Mouse (Mus musculus): ENCODE measurements at regions not wholly inside any gene's neighbourhood (a gene's known extent, or its start where the extent isn't known, plus 50 kb on each side); places are given as distances from the start of the nearest gene placed in this dataset.

DNA sequence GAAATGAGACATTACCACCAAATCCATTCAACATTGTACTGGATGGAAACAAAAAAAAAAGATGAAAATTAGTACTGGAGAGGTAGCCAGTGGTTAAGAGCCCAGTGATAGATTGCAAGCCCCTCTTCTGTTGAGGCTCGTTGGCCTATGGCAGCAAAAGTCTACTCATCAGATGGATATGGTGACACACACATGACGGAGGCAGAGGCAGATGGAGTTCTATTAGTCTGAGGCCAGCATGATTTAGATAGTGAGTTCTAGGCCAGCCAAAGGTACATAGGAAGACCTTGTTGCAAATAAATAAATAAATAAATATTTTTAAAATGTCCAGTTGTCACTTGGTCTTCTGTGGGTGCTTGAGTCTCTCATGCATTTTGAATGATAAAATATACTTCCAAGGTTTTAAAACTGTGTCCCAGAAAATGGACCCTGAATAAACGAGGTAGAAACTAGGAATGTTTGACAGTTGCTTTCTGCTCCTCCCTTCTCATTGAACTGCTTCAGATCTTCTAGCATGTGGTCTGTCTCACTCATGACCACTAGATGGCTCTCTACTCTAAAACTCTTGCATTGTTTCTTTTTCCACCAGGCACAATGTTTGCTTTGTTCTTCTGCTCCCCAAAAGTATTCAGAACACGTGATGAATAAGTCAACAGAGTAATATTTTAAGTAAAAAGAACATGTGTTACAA, 286.4 kb upstream of the Myo3a start:
- no peak for TF ChIP-seq CTCF (IDR thresholded peaks at IDR 0.05; ENCODE audit: low read depth, low read length)
- no peak for TF ChIP-seq POLR2A (IDR thresholded peaks at IDR 0.05; ENCODE audit: borderline replicate concordance, low read depth, low read length)

Data from bone marrow macrophage, adult 2 months (primary cell).